Mouse (Mus musculus) erythroblast, embryonic 14.5 days (primary cell): ENCODE data around the gene Wdr90.

Experiments used
- GATA1 ChIP-seq: IDR thresholded peaks from 2 replicates; pipeline ENCODE4 v1.6.1; 2012; ENCODE audit warnings: low read length, inconsistent platforms, mixed read lengths
- TAL1 ChIP-seq: IDR thresholded peaks from 3 replicates; pipeline ENCODE4 v1.6.1; 2012; ENCODE audit warnings: low read length, inconsistent platforms, mixed read lengths

- TF ChIP-seq TAL1 (no peak), GATA1 (no peak)
Measured at GRCm38 (mm10) chr17:25867836-25868600, 6.7 kb upstream of the Wdr90 start.
